Mouse (Mus musculus) erythroblast, embryonic 14.5 days (primary cell): ENCODE measurements around the gene Islr2.

ENCODE experiments used
- GATA1 ChIP-seq: IDR thresholded peaks from 2 replicates; pipeline ENCODE4 v1.6.1; 2012; ENCODE audit warnings: low read length, inconsistent platforms, mixed read lengths
- TAL1 ChIP-seq: IDR thresholded peaks from 3 replicates; pipeline ENCODE4 v1.6.1; 2012; ENCODE audit warnings: low read length, inconsistent platforms, mixed read lengths

DNA sequence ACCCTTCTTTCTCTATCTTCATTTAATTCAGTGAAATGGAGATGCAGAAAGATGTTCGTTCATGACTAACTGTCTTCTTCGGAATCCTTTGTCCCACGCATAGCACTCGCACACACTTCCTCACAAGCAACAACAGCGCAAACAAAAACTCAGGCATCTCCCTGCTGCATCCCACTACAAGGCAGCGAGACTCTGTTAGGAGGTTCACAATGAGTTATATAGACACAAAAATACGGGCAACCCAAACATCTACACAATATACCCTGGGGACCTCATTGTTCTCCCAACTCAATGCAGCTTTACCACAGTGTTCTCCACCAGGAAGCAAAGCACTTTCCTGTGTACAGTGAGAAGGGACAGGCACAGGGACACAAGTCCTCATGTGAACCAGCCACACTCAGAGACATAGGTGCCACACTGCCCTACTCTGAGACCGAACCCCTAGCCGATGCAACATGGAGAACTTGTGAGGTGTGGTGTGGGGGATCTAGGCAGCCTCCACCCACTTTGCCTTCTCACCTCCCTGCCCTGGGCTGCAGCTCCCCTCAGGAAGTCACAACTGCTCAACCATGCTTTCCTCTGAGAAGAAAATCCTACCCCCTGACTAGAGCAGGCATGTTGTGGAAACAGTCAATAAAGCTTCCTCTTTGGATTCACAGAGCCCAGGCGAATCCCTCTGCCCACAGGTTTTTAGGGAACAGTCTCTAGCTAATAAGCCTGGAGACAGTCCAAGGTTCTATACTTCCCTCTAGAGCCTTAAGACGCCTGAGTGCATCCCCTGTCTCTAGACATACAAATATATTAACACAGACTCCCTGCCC is 3.6 kb downstream of the Islr2 start:
- TF ChIP-seq GATA1 (no peak), TAL1 (no peak)
